Mouse (Mus musculus): ENCODE results near the gene Yap1. TPM values are rescaled to one million over a fixed set of nuclear protein-coding genes. Genes with fewer than 3 reads are reported as not detected.

Yap1 gene
- total RNA-seq, 2 experiments from 2014 or later: 33.6 to 51.3 TPM

GRCm38 (mm10) chr9:7963867-7964266 lies 40.5 kb downstream of the Yap1 start:
- H3K4me3 ChIP-seq: no peak overlapping the region
- no peak for DNase-seq
- intact Hi-C loops (cut with DNase I): loop anchor here (5.0 kb wide), 1 partner anchor 38 kb away; the partner anchor contains the start of gene Yap1
- no peak overlapping the region for H3K27ac ChIP-seq
- no peak for TF ChIP-seq CTCF (IDR thresholded peaks at IDR 0.05)

- Histone ChIP-seq H3K27ac (no peak overlapping the region), H3K4me3 (no peak overlapping the region)
- intact Hi-C loops (cut with DNase I): loop anchor here (5.0 kb wide), 1 partner anchor 39 kb away; the partner anchor contains the start of gene Yap1
- DNase-seq: no peak
- TF ChIP-seq CTCF (IDR thresholded peaks at IDR 0.05): no peak
Observed at GRCm38 (mm10) chr9:7962915-7963314, 41.5 kb downstream of the Yap1 start.

- TF ChIP-seq CTCF (IDR thresholded peaks at IDR 0.05): no peak
- intact Hi-C loops (cut with DNase I): loop anchor here (5.0 kb wide), 1 partner anchor 41 kb away; the partner anchor contains the start of gene Yap1
- DNase-seq: peak; percentile 38
- Histone ChIP-seq H3K27ac (peak overlapping the region; percentile 50), H3K4me3 (no peak overlapping the region; the same call in 1 of the 2 replicates)
Observed at GRCm38 (mm10) chr9:7961366-7962160, 42.8 kb downstream of the Yap1 start.

GRCm38 (mm10) chr9:7960382-7960781 lies 44.0 kb downstream of the Yap1 start:
- intact Hi-C loops (cut with DNase I): loop anchor here (5.0 kb wide), 1 partner anchor 42 kb away; the partner anchor contains the start of gene Yap1

GRCm38 (mm10) chr9:7959301-7959700 lies 45.1 kb downstream of the Yap1 start:
- Histone ChIP-seq H3K4me3 (no peak overlapping the region), H3K27ac (no peak overlapping the region)
- DNase-seq: no peak
- no peak for TF ChIP-seq CTCF (IDR thresholded peaks at IDR 0.05)
- intact Hi-C loops (cut with DNase I): no loop called here

More at GRCm38 (mm10) chr9:7960382-7960781, 44.0 kb downstream of the Yap1 start:
- peak; percentile 65 for DNase-seq
- TF ChIP-seq CTCF (IDR thresholded peaks at IDR 0.05): no peak
- H3K4me3 ChIP-seq: no peak overlapping the region
- peak overlapping the region; percentile 46; the same call in 1 of the 2 replicates for H3K27ac ChIP-seq

- intact Hi-C loops (cut with DNase I): no loop called here
- no peak for DNase-seq
- H3K4me3 ChIP-seq: no peak overlapping the region
- no peak overlapping the region for H3K27ac ChIP-seq
- TF ChIP-seq CTCF (IDR thresholded peaks at IDR 0.05): no peak
Observed at GRCm38 (mm10) chr9:7958025-7958593, 46.3 kb downstream of the Yap1 start.

- no peak for DNase-seq
- TF ChIP-seq CTCF (IDR thresholded peaks at IDR 0.05): peak; percentile 3; the same call in 1 of the 2 replicates
- intact Hi-C loops (cut with DNase I): no loop called here
- Histone ChIP-seq H3K27ac (peak overlapping the region; percentile 8; the same call in 1 of the 2 replicates), H3K4me3 (no peak overlapping the region)
Observed at GRCm38 (mm10) chr9:7957407-7957806, 47.0 kb downstream of the Yap1 start.

- Histone ChIP-seq H3K4me3 (no peak overlapping the region), H3K27ac (no peak overlapping the region)
- no peak for DNase-seq
- TF ChIP-seq CTCF (IDR thresholded peaks at IDR 0.05): no peak
- intact Hi-C loops (cut with DNase I): no loop called here
Observed at GRCm38 (mm10) chr9:7956400-7956799, 48.0 kb downstream of the Yap1 start.

- Histone ChIP-seq H3K27ac (no peak overlapping the region), H3K4me3 (no peak overlapping the region)
- peak; percentile 29 for DNase-seq
- no peak for TF ChIP-seq CTCF (IDR thresholded peaks at IDR 0.05)
- intact Hi-C loops (cut with DNase I): no loop called here
Observed at GRCm38 (mm10) chr9:7952886-7953285, 51.5 kb downstream of the Yap1 start.

GRCm38 (mm10) chr9:7950211-7950644 lies 54.2 kb downstream of the Yap1 start:
- no peak for DNase-seq
- no peak overlapping the region for H3K4me3 ChIP-seq
- TF ChIP-seq CTCF (IDR thresholded peaks at IDR 0.05): no peak
- intact Hi-C loops (cut with DNase I): no loop called here
- peak overlapping the region; percentile 74 for H3K27ac ChIP-seq

GRCm38 (mm10) chr9:7947946-7948345 lies 56.5 kb downstream of the Yap1 start:
- TF ChIP-seq CTCF (IDR thresholded peaks at IDR 0.05): no peak
- Histone ChIP-seq H3K27ac (no peak overlapping the region), H3K4me3 (no peak overlapping the region)
- no peak for DNase-seq
- intact Hi-C loops (cut with DNase I): no loop called here

GRCm38 (mm10) chr9:7943796-7944462 lies 60.5 kb downstream of the Yap1 start:
- intact Hi-C loops (cut with DNase I): no loop called here
- TF ChIP-seq CTCF (IDR thresholded peaks at IDR 0.05): no peak
- H3K27ac ChIP-seq: peak overlapping the region; percentile 65
- no peak overlapping the region for H3K4me3 ChIP-seq
- DNase-seq: no peak

GRCm38 (mm10) chr9:7942701-7943100 lies 61.7 kb downstream of the Yap1 start:
- H3K4me3 ChIP-seq: no peak overlapping the region
- H3K27ac ChIP-seq: no peak overlapping the region
- no peak for TF ChIP-seq CTCF (IDR thresholded peaks at IDR 0.05)
- intact Hi-C loops (cut with DNase I): no loop called here
- DNase-seq: no peak

All from gastrocnemius, adult 2 months (tissue).